In genomic region chr9:30919686-30920085, GRCm38 (mm10) we compare ENCODE assay signal across 10 mouse cellular contexts. TPM values are rescaled to one million over a fixed set of nuclear protein-coding genes. Genes with fewer than 3 reads are reported as not detected.
A peak's percentile ranks its signal among the peaks of the same experiment; 100 is the strongest.
DNase-seq lines count a peak whose midpoint lies in the region; ATAC-seq and TF ChIP-seq lines count a peak whose summit lies in the region.
"Had no signal": no experiment of that assay in that cellular context is flagged by ENCODE, and none has a peak within 500 bp of the region (broad histone marks: within the 10 kb centered on the region; RNA-seq: fewer than 3 reads in every experiment).

No protein-coding gene starts in this region.

- H3K4me2 ChIP-seq in embryonic facial prominence, embryonic 12.5 days (replicated peaks), result peak overlapping the region; percentile 93
- no peak overlapping the region for H3K4me2 ChIP-seq in forebrain, embryonic 14.5 days (ENCODE audit: low read length)

- no peak for TF ChIP-seq POLR2A in testis, adult 2 months (IDR thresholded peaks at IDR 0.05; ENCODE audit: control insufficient read depth, low read depth, low read length)

- 89% methylated on average over 9 of the region's 9 CpGs for WGBS in embryonic facial prominence, embryonic 12.5 days
- WGBS in embryonic facial prominence, embryonic 10.5 days, result 86% methylated on average over 9 of the region's 9 CpGs
- WGBS in forebrain, embryonic 14.5 days, result 87% methylated on average over 9 of the region's 9 CpGs

- DNase-seq in embryonic facial prominence, embryonic 10.5 days (ENCODE audit: low spot score), result no peak
- no peak for DNase-seq in testis, postnatal 10 days (ENCODE audit: low spot score)
- DNase-seq in kidney, postnatal 25 days, result peak; percentile 55 to 75
- DNase-seq in forebrain, embryonic 14.5 days (ENCODE audit: low spot score), result no peak
- no peak for DNase-seq in embryo, embryonic 10 days (ENCODE audit: low spot score)
- no peak for DNase-seq in cerebellum, postnatal 36 days
- DNase-seq: B cell, adult 2 months; right cerebral cortex, adult 18-20 months had no signal

- H3K9ac ChIP-seq in embryonic facial prominence, embryonic 12.5 days, result no peak overlapping the region
- no peak overlapping the region for H3K9ac ChIP-seq in forebrain, embryonic 14.5 days (ENCODE audit: low read length)

- no peaks in the 10 kb centered on the region for H3K36me3 ChIP-seq in embryonic facial prominence, embryonic 12.5 days
- H3K36me3 ChIP-seq in embryonic facial prominence, embryonic 10.5 days (replicated peaks), result no peaks in the 10 kb centered on the region; the same call in 1 of the 2 replicates
- H3K36me3 ChIP-seq in testis, adult 2 months (ENCODE audit: control insufficient read depth, insufficient read depth, low read length), result no peaks in the 10 kb centered on the region
- H3K36me3 ChIP-seq in forebrain, embryonic 14.5 days (ENCODE audit: control insufficient read depth, insufficient read depth, low read length), result no peaks in the 10 kb centered on the region

- H3K4me1 ChIP-seq in embryonic facial prominence, embryonic 12.5 days, result peaks cover 21% of the 10 kb centered on the region
- peaks cover 40% of the 10 kb centered on the region for H3K4me1 ChIP-seq in embryonic facial prominence, embryonic 10.5 days
- peaks cover 5% of the 10 kb centered on the region for H3K4me1 ChIP-seq in testis, adult 2 months (ENCODE audit: control insufficient read depth, insufficient read depth, low read length)
- H3K4me1 ChIP-seq in forebrain, embryonic 14.5 days (ENCODE audit: control insufficient read depth, insufficient read depth, low read length), result no peaks in the 10 kb centered on the region; the same call in 1 of the 2 replicates

- ATAC-seq in embryonic facial prominence, embryonic 12.5 days (ENCODE audit: insufficient number of reproducible peaks, insufficient read depth, low FRiP score, low TSS enrichment), result no peak
- no peak for ATAC-seq in forebrain, embryonic 14.5 days

- H3K27me3 ChIP-seq in embryonic facial prominence, embryonic 12.5 days, result peaks cover 15% of the 10 kb centered on the region
- peaks cover 49% of the 10 kb centered on the region for H3K27me3 ChIP-seq in embryonic facial prominence, embryonic 10.5 days (replicated peaks; ENCODE audit: low read depth, poor library complexity, severe bottlenecking)
- H3K27me3 ChIP-seq in testis, adult 2 months (ENCODE audit: control insufficient read depth, insufficient read depth, low read length), result no peaks in the 10 kb centered on the region
- H3K27me3 ChIP-seq in forebrain, embryonic 14.5 days (replicated peaks; ENCODE audit: control insufficient read depth, insufficient read depth, low read length), result peaks cover 28% of the 10 kb centered on the region; the same call in 1 of the 2 replicates

- no peak for TF ChIP-seq CTCF in testis, adult 2 months (IDR thresholded peaks at IDR 0.05; ENCODE audit: control insufficient read depth, insufficient read depth, insufficient replicate concordance, low read depth, low read length)

- H3K27ac ChIP-seq in embryonic facial prominence, embryonic 12.5 days, result no peak overlapping the region
- no peak overlapping the region for H3K27ac ChIP-seq in embryonic facial prominence, embryonic 10.5 days (replicated peaks)
- peak overlapping the region; percentile 57; the same call in 1 of the 2 replicates for H3K27ac ChIP-seq in testis, adult 2 months (ENCODE audit: control insufficient read depth, insufficient read depth, low read depth, low read length)
- H3K27ac ChIP-seq in forebrain, embryonic 14.5 days (ENCODE audit: low read depth, low read length), result no peak overlapping the region

- H3K9me3 ChIP-seq in embryonic facial prominence, embryonic 12.5 days, result no peaks in the 10 kb centered on the region
- H3K9me3 ChIP-seq in embryonic facial prominence, embryonic 10.5 days, result no peaks in the 10 kb centered on the region
- no peaks in the 10 kb centered on the region for H3K9me3 ChIP-seq in forebrain, embryonic 14.5 days (replicated peaks; ENCODE audit: control insufficient read depth, low read length)

- H3K4me3 ChIP-seq in embryonic facial prominence, embryonic 12.5 days, result 0 out of 2 replicates have a peak overlapping the region, but pooled peaks have one; percentile 12
- H3K4me3 ChIP-seq in embryonic facial prominence, embryonic 10.5 days, result no peak overlapping the region
- no peak overlapping the region; the same call in 1 of the 2 replicates for H3K4me3 ChIP-seq in testis, adult 2 months (ENCODE audit: control insufficient read depth, low read depth, low read length)
- no peak overlapping the region for H3K4me3 ChIP-seq in forebrain, embryonic 14.5 days (ENCODE audit: low read depth, low read length)

RNA-seq across cellular contexts. Expression of gene Adamts15, which starts 2.6 kb away (rescaled TPM):
- 21.7 and 22.4 TPM in 2 replicates for polyA plus RNA-seq in embryonic facial prominence, embryonic 12.5 days (2016; fragmentation: Nextera tagmentation; extraction: Ambion mirVana)
- 7.2 and 9.1 TPM in 2 replicates for polyA plus RNA-seq in embryonic facial prominence, embryonic 10.5 days (2016; fragmentation: Nextera tagmentation; extraction: Ambion mirVana)
- 0.58 and 0.87 TPM in 2 replicates for polyA plus RNA-seq in testis, adult 2 months (2012; rRNA removed)
- polyA plus RNA-seq in forebrain, embryonic 14.5 days (2014; fragmentation: Nextera tagmentation; extraction: Ambion mirVana), result 2.4 and 2.8 TPM in 2 replicates

RNA-seq across cellular contexts. Expression of gene Adamts8, which starts 22.7 kb away (rescaled TPM):
- polyA plus RNA-seq in embryonic facial prominence, embryonic 12.5 days (2016; fragmentation: Nextera tagmentation; extraction: Ambion mirVana), result 2.0 and 2.5 TPM in 2 replicates
- 0.57 and 0.93 TPM in 2 replicates for polyA plus RNA-seq in embryonic facial prominence, embryonic 10.5 days (2016; fragmentation: Nextera tagmentation; extraction: Ambion mirVana)
- 0.28 and 0.29 TPM in 2 replicates for polyA plus RNA-seq in testis, adult 2 months (2012; rRNA removed)
- polyA plus RNA-seq in forebrain, embryonic 14.5 days (2014; fragmentation: Nextera tagmentation; extraction: Ambion mirVana), result 0.72 and 0.95 TPM in 2 replicates

Comparison
In these comparisons a context has a peak if more than half of its experiments do, and no peak if none do; other contexts are left out.
1. DNase-seq: peak in kidney, postnatal 25 days (2 of 2); none in embryonic facial prominence, embryonic 10.5 days (single experiment), testis, postnatal 10 days (single experiment), forebrain, embryonic 14.5 days (single experiment), embryo, embryonic 10 days (single experiment) and cerebellum, postnatal 36 days (0 of 2).